In the genomic region with DNA sequence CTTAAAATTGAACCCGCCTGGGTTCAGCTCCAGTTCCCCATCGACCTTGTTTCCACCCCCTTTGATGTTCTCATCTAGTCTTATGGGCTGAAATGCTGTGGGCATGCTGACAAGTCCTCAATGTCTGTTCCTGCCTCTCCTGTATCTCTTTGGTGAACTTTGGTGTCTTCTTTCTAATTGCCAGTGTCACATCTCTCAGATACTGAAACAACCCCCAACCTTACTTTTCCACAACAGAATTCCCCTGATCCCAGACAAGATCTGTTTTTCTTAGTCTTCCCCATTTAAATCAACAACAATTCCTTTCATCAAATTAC, we compare ENCODE assay signal across 22 mouse cellular contexts.
DNase-seq lines count a peak whose midpoint lies in the region; ATAC-seq and TF ChIP-seq lines count a peak whose summit lies in the region.
"Had no signal": no experiment of that assay in that cellular context is flagged by ENCODE, and none has a peak within 500 bp of the region (broad histone marks: within the 10 kb centered on the region; RNA-seq: fewer than 3 reads in every experiment).

No protein-coding gene starts in this region.

- DNase-seq in forebrain, embryonic 10.5 days (ENCODE audit: extremely low spot score, low spot score), result no peak
- DNase-seq in forebrain, postnatal 0 days, result no peak
- no peak for DNase-seq in hindbrain, embryonic 10.5 days (ENCODE audit: low spot score)
- no peak for DNase-seq in hindbrain, embryonic 11.5 days (ENCODE audit: low spot score)
- no peak for DNase-seq in kidney, postnatal 10 days
- DNase-seq: adrenal gland, postnatal 10 days; cerebellum, adult 18-20 months; cerebellum, adult 9-10 months; cerebellum, postnatal 14 days; gastrocnemius, adult 2 months; gastrocnemius, postnatal 14 days; heart, adult 18-20 months had no signal

- H3K36me3 ChIP-seq in forebrain, embryonic 10.5 days (replicated peaks), result no peaks in the 10 kb centered on the region
- no peaks in the 10 kb centered on the region for H3K36me3 ChIP-seq in forebrain, postnatal 0 days (ENCODE audit: insufficient read depth)
- no peaks in the 10 kb centered on the region for H3K36me3 ChIP-seq in hindbrain, embryonic 10.5 days
- H3K36me3 ChIP-seq in hindbrain, embryonic 11.5 days (ENCODE audit: control insufficient read depth, insufficient read depth, low read length), result no peaks in the 10 kb centered on the region
- no peaks in the 10 kb centered on the region for H3K36me3 ChIP-seq in kidney, embryonic 16.5 days (ENCODE audit: insufficient read depth, low read length)
- H3K36me3 ChIP-seq in ES-Bruce4 (ENCODE audit: control insufficient read depth, insufficient read depth, low read length, poor library complexity, severe bottlenecking), result no peaks in the 10 kb centered on the region
- H3K36me3 ChIP-seq: forebrain, embryonic 12.5 days; G1E; heart, embryonic 10.5 days; heart, embryonic 13.5 days; hindbrain, embryonic 13.5 days had no signal

- H3K4me1 ChIP-seq in forebrain, embryonic 10.5 days, result peaks cover 11% of the 10 kb centered on the region
- H3K4me1 ChIP-seq in forebrain, postnatal 0 days (ENCODE audit: insufficient read depth), result no peaks in the 10 kb centered on the region
- H3K4me1 ChIP-seq in hindbrain, embryonic 10.5 days (replicated peaks), result peaks cover 12% of the 10 kb centered on the region
- H3K4me1 ChIP-seq in hindbrain, embryonic 11.5 days (replicated peaks; ENCODE audit: control insufficient read depth, insufficient read depth, low read length), result no peaks in the 10 kb centered on the region
- H3K4me1 ChIP-seq in kidney, embryonic 16.5 days (ENCODE audit: insufficient read depth, low read length), result peaks cover 12% of the 10 kb centered on the region; the same call in 1 of the 2 replicates
- H3K4me1 ChIP-seq in ES-Bruce4 (ENCODE audit: control insufficient read depth, insufficient read depth, low read length), result peaks cover 6% of the 10 kb centered on the region
- H3K4me1 ChIP-seq: heart, embryonic 10.5 days; heart, embryonic 13.5 days; hindbrain, embryonic 13.5 days had no signal

- H3K27me3 ChIP-seq in forebrain, embryonic 10.5 days (ENCODE audit: poor library complexity, severe bottlenecking), result no peaks in the 10 kb centered on the region
- no peaks in the 10 kb centered on the region for H3K27me3 ChIP-seq in forebrain, postnatal 0 days (ENCODE audit: insufficient read depth, low read length)
- no peaks in the 10 kb centered on the region for H3K27me3 ChIP-seq in hindbrain, embryonic 10.5 days (ENCODE audit: insufficient read depth, poor library complexity, severe bottlenecking)
- no peaks in the 10 kb centered on the region for H3K27me3 ChIP-seq in hindbrain, embryonic 11.5 days (ENCODE audit: control insufficient read depth, insufficient read depth, low read length)
- no peaks in the 10 kb centered on the region for H3K27me3 ChIP-seq in kidney, embryonic 16.5 days (ENCODE audit: insufficient read depth, low read length)
- no peaks in the 10 kb centered on the region for H3K27me3 ChIP-seq in ES-Bruce4 (ENCODE audit: control insufficient read depth, insufficient read depth, low read length, poor library complexity, severe bottlenecking)
- H3K27me3 ChIP-seq: forebrain, embryonic 12.5 days; heart, embryonic 13.5 days; hindbrain, embryonic 13.5 days; Patski had no signal

- WGBS in forebrain, embryonic 10.5 days, result 62% methylated on average over 2 of the region's 2 CpGs
- WGBS in forebrain, postnatal 0 days, result 13% methylated on average over 2 of the region's 2 CpGs
- WGBS in hindbrain, embryonic 10.5 days, result 45% methylated on average over 2 of the region's 2 CpGs
- 49% methylated on average over 2 of the region's 2 CpGs for WGBS in hindbrain, embryonic 11.5 days
- WGBS in kidney, embryonic 16.5 days, result 15% methylated on average over 2 of the region's 2 CpGs

- no peaks in the 10 kb centered on the region for H3K9me3 ChIP-seq in forebrain, embryonic 10.5 days
- no peaks in the 10 kb centered on the region for H3K9me3 ChIP-seq in forebrain, postnatal 0 days (ENCODE audit: low read length)
- H3K9me3 ChIP-seq in hindbrain, embryonic 10.5 days, result no peaks in the 10 kb centered on the region
- H3K9me3 ChIP-seq in hindbrain, embryonic 11.5 days (ENCODE audit: control insufficient read depth, low read length), result no peaks in the 10 kb centered on the region
- no peaks in the 10 kb centered on the region for H3K9me3 ChIP-seq in kidney, embryonic 16.5 days (ENCODE audit: low read length)
- no peaks in the 10 kb centered on the region for H3K9me3 ChIP-seq in ES-Bruce4 (replicated peaks; ENCODE audit: control insufficient read depth, insufficient read depth, low read length, poor library complexity, severe bottlenecking)
- H3K9me3 ChIP-seq: forebrain, embryonic 12.5 days; heart, embryonic 10.5 days; heart, embryonic 13.5 days; hindbrain, embryonic 13.5 days had no signal

- no peak for ATAC-seq in forebrain, postnatal 0 days
- no peak for ATAC-seq in hindbrain, embryonic 11.5 days (ENCODE audit: low FRiP score)
- 0 out of 2 replicates have a peak, but pooled peaks have one; percentile 6 for ATAC-seq in kidney, embryonic 16.5 days (ENCODE audit: low FRiP score, low TSS enrichment)
- ATAC-seq: forebrain, embryonic 16.5 days; hindbrain, embryonic 16.5 days; Patski had no signal

- TF ChIP-seq CTCF in forebrain, postnatal 0 days (IDR thresholded peaks at IDR 0.05; ENCODE audit: low read depth), result no peak
- TF ChIP-seq CTCF in ES-Bruce4 (IDR thresholded peaks at IDR 0.05; ENCODE audit: low read depth, low read length), result no peak

- H3K4me2 ChIP-seq in forebrain, postnatal 0 days (ENCODE audit: low read depth), result no peak overlapping the region
- no peak overlapping the region for H3K4me2 ChIP-seq in hindbrain, embryonic 11.5 days (replicated peaks; ENCODE audit: low read depth, low read length)
- no peak overlapping the region for H3K4me2 ChIP-seq in kidney, embryonic 16.5 days (replicated peaks; ENCODE audit: low read depth, low read length)
- H3K4me2 ChIP-seq: forebrain, embryonic 12.5 days; heart, embryonic 13.5 days; hindbrain, embryonic 13.5 days had no signal

- no peak for TF ChIP-seq POLR2A in ES-Bruce4 (IDR thresholded peaks at IDR 0.05; ENCODE audit: insufficient read depth, low read length)

- TF ChIP-seq EP300 in ES-Bruce4 (IDR thresholded peaks at IDR 0.05; ENCODE audit: insufficient read depth, low read depth, low read length), result no peak

- no peak overlapping the region for H3K4me3 ChIP-seq in forebrain, embryonic 10.5 days
- H3K4me3 ChIP-seq in forebrain, postnatal 0 days (ENCODE audit: low read depth, low read length), result no peak overlapping the region
- H3K4me3 ChIP-seq in hindbrain, embryonic 10.5 days, result no peak overlapping the region
- no peak overlapping the region for H3K4me3 ChIP-seq in hindbrain, embryonic 11.5 days (ENCODE audit: low read depth, low read length)
- no peak overlapping the region for H3K4me3 ChIP-seq in kidney, embryonic 16.5 days (ENCODE audit: low read length)
- no peak overlapping the region for H3K4me3 ChIP-seq in ES-Bruce4 (ENCODE audit: low read depth, low read length)
- H3K4me3 ChIP-seq: forebrain, embryonic 12.5 days; gastrocnemius, adult 2 months; heart, embryonic 10.5 days; heart, embryonic 13.5 days; hindbrain, embryonic 13.5 days had no signal

- H3K9ac ChIP-seq in forebrain, postnatal 0 days, result no peak overlapping the region
- no peak overlapping the region for H3K9ac ChIP-seq in hindbrain, embryonic 11.5 days (ENCODE audit: low read depth, low read length)
- H3K9ac ChIP-seq in kidney, embryonic 16.5 days (replicated peaks; ENCODE audit: low read length), result no peak overlapping the region
- H3K9ac ChIP-seq in ES-Bruce4 (ENCODE audit: low read depth, poor library complexity, severe bottlenecking), result no peak overlapping the region
- H3K9ac ChIP-seq: forebrain, embryonic 12.5 days; heart, embryonic 13.5 days; hindbrain, embryonic 13.5 days had no signal

- 0 out of 2 replicates have a peak overlapping the region, but pooled peaks have one; percentile 33 for H3K27ac ChIP-seq in forebrain, embryonic 10.5 days
- no peak overlapping the region for H3K27ac ChIP-seq in forebrain, postnatal 0 days (ENCODE audit: low read depth, low read length)
- 0 out of 2 replicates have a peak overlapping the region, but pooled peaks have one; percentile 3 for H3K27ac ChIP-seq in hindbrain, embryonic 10.5 days
- H3K27ac ChIP-seq in hindbrain, embryonic 11.5 days (ENCODE audit: low read depth, low read length), result no peak overlapping the region
- H3K27ac ChIP-seq in kidney, embryonic 16.5 days (ENCODE audit: low read length), result no peak overlapping the region
- peak overlapping the region; percentile 63 for H3K27ac ChIP-seq in ES-Bruce4 (ENCODE audit: insufficient read depth, low read length)
- H3K27ac ChIP-seq: gastrocnemius, adult 2 months; heart, embryonic 10.5 days; heart, embryonic 13.5 days; hindbrain, embryonic 13.5 days had no signal

Comparison
In these comparisons a context has a peak if more than half of its experiments do, and no peak if none do; other contexts are left out.
1. H3K27ac ChIP-seq: peak in forebrain, embryonic 10.5 days (single experiment), hindbrain, embryonic 10.5 days (single experiment) and ES-Bruce4 (single experiment); none in forebrain, postnatal 0 days (single experiment), hindbrain, embryonic 11.5 days (single experiment) and kidney, embryonic 16.5 days (single experiment).